Mouse (Mus musculus): ENCODE measurements around the gene Kat6b.

DNA sequence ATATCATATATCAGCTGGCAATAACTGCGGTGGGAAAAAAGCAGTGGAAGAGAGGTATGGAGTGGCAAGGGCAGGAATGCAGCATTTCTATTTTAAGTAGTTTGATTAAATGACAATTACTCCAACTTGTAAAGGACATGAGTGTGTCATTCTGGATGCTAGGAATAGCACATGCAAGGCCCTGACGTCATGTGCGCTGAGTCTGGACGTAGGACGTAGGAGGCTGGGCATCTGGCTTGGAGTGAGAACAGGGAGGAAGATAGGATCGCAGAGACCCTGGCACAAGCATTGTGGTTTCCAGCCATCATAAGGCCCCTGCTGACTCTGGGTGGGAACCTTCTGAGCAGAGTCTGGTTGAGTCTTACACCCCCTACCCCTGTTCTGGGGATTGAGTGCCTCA is 101.8 kb downstream of the Kat6b start:
- TF ChIP-seq CTCF (IDR thresholded peaks at IDR 0.05; ENCODE audit: control insufficient read depth, insufficient read depth, low read length) = no peak
- TF ChIP-seq POLR2A (IDR thresholded peaks at IDR 0.05; ENCODE audit: borderline replicate concordance, control insufficient read depth, low read depth, low read length) = no peak

Measured in bone marrow, adult 2 months (tissue).